Mouse (Mus musculus) heart, adult 18-20 months (tissue): ENCODE measurements at regions not wholly inside any gene's neighbourhood (a gene's known extent, or its start where the extent isn't known, plus 50 kb on each side); places are given as distances from the start of the nearest gene placed in this dataset.

ENCODE experiments used
- DNase-seq, 2 experiments: peaks; one replicate each; pipeline ENCODE4 v3.0.0; 2021 to 2022; ENCODE audit warnings: mixed read lengths in 1 of 2

GRCm38 (mm10) chr19:56177231-56177745, 109.6 kb upstream of the Habp2 start:
- no peak for DNase-seq

DNA sequence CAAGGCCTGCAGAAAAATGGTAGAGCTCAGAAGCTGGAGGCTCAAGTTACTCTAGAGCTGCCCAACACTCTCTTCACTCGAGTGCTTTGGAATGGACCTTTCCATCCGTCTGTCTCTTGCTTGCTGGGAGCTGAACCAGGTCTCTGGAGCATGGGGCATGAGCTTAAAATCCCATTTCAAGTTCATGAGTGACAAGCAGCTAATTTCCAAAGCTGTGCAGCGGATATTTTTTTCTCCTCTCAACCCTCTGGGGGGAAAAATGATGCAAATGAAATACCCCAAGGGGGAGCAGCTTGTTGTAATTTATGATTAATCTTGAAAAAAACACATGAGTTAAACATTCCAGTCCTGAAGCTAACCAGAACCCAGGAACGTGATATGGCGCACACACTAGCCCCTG, 101.2 kb upstream of the Habp2 start:
- DNase-seq, result no peak

DNA sequence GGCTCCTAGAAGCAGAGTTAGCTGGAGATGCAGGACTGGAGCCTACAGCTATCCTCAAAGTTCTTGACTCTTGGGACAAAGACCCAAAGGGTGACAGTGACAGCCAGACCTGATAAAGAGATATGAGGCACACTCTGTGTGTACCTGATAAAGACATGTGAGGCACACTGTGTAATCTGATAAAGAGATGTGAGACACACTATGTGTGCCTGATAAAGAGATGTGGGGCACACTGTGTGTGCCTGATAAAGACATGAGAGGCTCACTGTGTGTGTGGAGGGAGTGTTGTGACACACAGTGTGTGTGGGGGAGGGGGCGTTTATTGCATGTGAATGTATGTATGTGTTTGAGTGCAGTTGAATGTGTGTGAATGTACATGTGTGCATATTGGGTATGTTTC, 97.8 kb upstream of the Habp2 start:
- no peak for DNase-seq

GRCm38 (mm10) chr19:56190222-56190621, 96.7 kb upstream of the Habp2 start:
- no peak for DNase-seq

DNA sequence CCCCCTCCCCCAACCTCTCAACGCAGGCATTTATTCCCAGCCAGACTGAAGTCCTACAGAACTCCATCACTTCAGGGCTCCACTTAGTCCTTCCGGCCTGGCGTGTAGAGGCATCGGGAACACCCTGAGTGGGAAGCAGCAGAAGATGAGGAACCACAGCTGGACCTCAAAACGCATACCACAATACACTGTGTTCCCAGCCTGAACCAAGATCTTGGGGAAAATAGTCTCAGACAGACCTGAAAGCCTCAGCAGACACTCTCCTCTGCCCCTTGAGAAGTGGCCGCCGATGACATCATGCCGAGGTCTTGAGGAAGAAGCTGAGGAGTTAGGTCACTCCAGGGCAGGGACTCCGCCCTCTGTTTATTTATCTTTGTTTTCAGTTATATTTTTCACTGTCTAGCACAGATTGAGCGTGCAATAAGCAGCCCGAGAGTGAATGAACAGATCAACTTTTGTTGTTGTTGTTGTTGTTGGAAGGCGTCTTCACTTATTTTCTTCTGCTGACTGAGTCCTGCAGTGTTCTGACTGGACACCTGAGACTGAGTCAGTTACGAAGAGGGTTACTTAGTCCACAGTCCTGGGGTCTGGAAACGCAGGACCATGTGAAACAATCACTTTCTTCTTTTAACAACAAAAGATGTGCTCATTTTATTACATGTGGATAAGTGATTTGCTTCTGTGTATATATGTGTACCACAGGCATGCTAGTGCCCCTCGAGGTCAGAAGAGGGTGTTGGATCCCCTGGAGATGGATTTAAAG, 88.3 kb upstream of the Habp2 start:
- peak in 1 of 2 experiments; percentile 52 for DNase-seq

DNA sequence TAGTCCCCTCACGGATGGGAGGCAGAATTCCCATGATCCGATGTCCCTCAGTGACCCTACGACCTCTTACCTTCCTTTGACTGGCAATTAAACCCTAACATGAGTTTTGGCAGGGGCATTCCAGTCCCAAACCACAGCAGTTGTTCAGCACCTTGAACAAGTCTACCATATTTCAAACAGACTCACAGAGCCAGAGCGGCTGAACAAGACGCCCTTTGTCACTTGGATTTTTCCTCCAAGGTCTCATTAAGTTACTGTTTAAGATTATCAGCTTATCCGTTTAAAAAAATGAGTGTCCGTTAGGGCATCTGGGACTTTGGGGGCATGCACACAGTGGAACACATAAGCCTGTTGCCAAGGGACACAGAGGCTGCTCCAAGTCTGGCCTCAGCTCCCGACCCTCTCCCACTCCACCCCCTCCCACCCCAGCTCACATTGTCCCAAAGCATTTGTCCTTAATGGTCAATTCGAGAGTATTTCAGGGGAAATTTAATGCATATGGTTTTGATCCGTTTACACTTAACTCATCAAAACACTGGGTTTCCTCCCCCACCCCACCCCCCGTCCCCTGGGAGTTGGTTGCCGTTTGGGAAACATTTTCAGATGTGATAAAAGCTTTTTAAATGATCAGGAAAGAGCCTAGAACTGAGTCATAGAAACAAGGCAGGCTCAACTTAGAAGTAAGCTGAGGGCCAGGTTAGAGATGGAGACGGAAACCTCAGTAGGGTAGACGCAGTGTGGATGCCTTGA, 87.4 kb upstream of the Habp2 start:
- DNase-seq, result no peak

GRCm38 (mm10) chr19:56201007-56201682, 85.8 kb upstream of the Habp2 start:
- DNase-seq, result no peak

DNA sequence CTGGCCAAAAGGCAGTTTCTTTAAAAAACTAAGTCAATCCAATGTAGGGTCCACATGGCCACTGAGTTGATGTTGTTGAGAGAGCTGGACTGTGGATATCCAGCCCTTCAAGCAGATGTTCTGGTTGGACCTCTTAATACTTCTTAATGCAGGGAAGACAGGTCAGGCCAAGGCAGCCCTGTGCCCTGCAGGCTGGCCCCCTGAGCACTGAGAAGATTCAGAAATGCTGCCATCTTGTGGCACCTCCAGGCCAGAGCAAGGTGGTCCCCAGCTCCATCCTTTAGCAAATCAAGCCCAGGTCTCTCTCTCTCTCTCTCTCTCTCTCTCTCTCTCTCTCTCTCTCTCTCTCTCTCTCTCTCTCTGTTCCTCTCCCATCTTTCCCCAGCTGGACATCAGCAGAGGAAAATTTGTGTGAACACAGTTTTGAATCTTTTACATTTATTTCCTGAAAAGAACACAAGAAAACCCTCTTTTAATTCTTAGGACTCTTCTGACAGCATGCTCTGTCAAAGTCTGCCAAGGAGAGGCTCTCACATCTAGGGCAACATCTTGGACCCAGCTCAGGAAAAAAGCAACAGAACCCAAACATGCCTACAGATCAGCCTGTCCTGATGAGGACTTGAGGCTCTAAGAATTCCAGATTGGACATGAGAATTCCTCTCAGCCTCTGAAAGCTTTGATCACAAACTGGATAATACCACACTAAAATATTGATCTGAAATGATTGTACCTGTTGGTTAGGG, 85.0 kb upstream of the Habp2 start:
- peak; percentile 24 to 46 for DNase-seq

- no peak for DNase-seq
Measured at GRCm38 (mm10) chr19:56202481-56203130, 84.3 kb upstream of the Habp2 start.

DNA sequence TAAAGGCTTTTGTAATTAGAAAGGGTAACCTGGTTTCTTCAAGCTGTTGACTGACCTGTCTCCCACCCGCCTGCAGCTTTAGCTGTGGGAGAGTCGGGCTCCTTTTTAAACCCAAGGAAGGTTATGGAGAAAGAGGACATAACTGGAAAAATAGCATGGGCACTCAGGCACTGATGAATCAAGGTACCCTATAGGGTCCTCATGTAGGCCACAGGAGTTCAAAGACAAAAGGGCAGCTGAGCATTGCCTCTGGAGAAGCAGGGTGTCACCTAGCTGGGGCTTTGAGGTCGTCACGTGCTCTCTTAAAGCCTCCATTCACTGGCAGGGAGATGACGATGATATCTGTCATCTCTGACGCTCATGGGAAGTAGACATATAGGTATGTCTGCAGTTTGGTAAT, 68.4 kb upstream of the Habp2 start:
- no peak for DNase-seq

DNA sequence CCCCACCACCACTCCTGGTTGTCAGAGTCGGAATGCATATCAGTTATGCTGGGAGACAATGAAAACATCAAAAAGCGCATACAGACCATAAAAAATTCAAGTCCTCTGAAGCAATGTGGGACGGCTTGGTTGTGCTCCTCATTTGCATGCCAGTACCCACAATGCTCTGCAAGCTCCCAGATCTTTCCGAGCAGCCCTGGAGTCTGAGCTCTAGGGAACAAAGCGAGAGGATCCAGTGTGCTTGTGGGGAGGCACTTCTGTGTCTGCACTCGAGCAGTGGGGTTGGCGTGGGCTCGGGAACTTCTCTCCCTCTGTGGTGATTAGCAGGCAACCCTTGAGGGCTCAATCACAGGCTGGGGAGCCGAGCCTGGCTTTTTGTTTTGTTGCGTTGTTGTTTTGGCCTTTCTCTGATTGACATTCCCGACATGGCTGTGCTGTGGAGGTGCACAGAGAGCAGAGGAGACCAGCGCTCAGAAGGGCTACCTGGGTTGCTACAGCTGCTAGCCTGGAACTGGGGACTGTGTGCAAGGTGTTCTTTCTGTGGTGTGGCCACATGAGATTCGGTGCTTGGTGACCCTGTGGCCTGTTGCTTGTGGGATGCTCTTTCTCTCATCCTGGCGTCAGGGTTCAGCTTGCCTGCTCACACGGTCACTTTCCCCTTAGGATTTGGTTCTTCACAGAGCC, 66.1 kb upstream of the Habp2 start:
- DNase-seq, result no peak

- no peak for DNase-seq
Measured at GRCm38 (mm10) chr19:56222496-56222895, 64.4 kb upstream of the Habp2 start.

GRCm38 (mm10) chr19:56225039-56225438, 61.9 kb upstream of the Habp2 start:
- DNase-seq, result no peak

GRCm38 (mm10) chr19:56225518-56225917, 61.4 kb upstream of the Habp2 start:
- DNase-seq, result no peak

DNA sequence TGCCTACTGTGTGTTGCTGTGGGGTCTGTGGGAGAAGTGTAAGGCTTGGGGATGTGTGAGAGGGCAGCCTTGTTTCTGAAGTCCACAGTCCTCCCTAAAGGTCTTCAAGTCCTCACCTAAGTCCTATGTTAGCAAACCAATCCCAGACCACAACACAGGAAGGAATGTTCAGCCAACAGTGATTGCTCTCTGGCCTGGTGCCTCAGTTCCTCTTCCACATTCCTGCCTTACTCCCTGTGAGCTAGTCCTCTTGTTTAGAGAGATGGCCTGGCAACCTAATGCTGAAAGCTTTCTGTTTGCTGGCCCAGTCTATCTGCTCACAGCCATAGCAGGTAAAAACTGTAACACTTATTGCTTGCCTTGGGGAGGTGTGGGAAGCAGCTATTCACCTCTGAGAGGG, 58.4 kb upstream of the Habp2 start:
- DNase-seq, result no peak

GRCm38 (mm10) chr19:56231430-56231829, 55.5 kb upstream of the Habp2 start:
- no peak for DNase-seq

DNA sequence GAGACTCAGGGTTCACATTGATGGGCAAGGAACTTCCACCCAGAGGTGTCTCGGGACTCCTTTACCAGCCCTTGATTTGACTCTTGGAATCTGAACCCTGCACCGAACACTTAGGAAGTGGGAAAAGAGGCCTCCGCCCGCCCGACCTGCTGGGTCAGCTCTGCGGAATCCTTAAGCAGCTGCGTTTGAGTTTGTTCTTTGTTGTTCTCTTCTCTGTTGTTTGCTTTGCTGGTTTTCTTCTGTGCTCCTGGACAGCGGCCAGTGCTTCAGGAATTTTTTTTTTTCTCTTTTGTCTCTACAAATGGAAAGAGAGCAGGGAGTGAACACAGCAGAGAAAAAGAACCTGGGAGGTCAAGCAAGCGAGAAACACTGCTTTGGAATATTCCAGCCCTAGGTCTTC, 55.1 kb upstream of the Habp2 start:
- DNase-seq, result no peak

DNA sequence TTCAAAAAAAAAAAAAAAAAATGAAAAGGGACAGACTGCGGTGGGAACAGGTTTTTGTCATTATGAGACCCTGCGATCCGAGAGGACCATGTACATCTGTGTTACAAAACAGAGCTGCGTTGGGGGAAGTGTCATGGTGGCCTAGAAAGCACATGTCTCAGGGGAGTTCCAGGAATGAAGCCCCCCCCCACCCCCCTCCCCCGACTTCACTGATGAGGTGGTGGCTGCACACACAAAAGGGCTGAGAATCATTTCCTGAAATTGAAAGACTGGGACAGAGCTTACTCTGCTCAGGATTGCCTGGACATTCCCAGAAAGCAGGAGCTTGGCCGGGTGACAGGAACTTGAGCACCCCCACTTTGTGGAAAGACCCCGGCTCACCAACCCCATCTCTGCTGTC, 54.7 kb upstream of the Habp2 start:
- DNase-seq, result no peak

- no peak for DNase-seq
Measured at GRCm38 (mm10) chr19:56232950-56233349, 54.0 kb upstream of the Habp2 start.

- no peak for DNase-seq
Measured at GRCm38 (mm10) chr19:56235040-56235439, 51.9 kb upstream of the Habp2 start.
